Mouse (Mus musculus): ENCODE data around the gene Jmjd8.

DNA sequence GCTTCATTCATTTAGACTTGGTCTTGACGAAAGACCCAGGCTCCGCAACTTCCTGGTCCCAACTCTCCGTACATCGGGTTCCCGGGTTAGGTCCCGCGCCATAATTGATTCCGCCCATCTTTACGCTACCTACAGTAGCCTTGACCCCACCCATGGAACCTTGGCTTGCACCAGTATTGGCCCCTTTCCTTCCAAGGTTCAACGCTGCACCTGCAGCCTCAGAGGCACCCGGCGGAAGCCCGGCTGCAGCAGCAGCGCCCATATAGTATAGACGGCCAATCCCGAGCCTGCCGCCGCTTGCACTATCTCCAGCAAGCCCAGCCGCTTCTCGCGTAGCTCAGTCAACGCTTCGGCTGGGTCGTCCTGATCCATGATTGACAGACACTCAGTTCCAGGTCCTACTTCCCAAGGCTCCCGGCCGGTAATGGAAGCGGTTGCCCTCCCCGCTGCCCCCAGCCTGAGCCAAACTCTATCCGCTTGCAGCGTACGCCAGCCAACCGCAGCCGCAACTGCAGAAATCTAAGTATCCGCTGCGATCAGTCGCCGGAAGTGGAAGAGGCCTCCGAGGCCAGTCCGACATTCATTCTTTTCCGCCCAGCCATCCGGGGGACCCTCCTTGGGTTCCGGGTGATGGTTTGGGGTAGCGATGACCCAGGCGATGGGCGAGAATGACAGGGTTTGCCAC is 36.7 kb upstream of the Jmjd8 start:
- TF ChIP-seq POLR2A (IDR thresholded peaks at IDR 0.05; ENCODE audit: insufficient read depth, low read depth, low read length), result peak; percentile 79
- no peak for TF ChIP-seq CTCF (IDR thresholded peaks at IDR 0.05)

Measured in heart, adult 2 months (tissue).